Mouse (Mus musculus) right cerebral cortex, postnatal 25 days (tissue): ENCODE measurements around the gene Ddi2.
A peak's percentile ranks its signal among the peaks of the same experiment; 100 is the strongest.

Experiments
- DNase-seq: peaks from one replicate; pipeline ENCODE4 v3.0.0; 2022

The Ddi2 gene

GRCm38 (mm10) chr4:141738015-141738414 is 14.8 kb upstream of the Ddi2 start:
- no peak for DNase-seq

GRCm38 (mm10) chr4:141736856-141737255 is 13.6 kb upstream of the Ddi2 start:
- no peak for DNase-seq

GRCm38 (mm10) chr4:141735206-141735560 is 12.0 kb upstream of the Ddi2 start:
- DNase-seq: no peak

- peak; percentile 94 for DNase-seq
Observed at GRCm38 (mm10) chr4:141734446-141735205, 11.4 kb upstream of the Ddi2 start.

- no peak for DNase-seq
Observed at GRCm38 (mm10) chr4:141731766-141732165, 8.5 kb upstream of the Ddi2 start.

- peak; percentile 36 for DNase-seq
Observed at GRCm38 (mm10) chr4:141730401-141730800, 7.2 kb upstream of the Ddi2 start.

- DNase-seq: no peak
Observed at GRCm38 (mm10) chr4:141729266-141729665, 6.0 kb upstream of the Ddi2 start.

- no peak for DNase-seq
Observed at GRCm38 (mm10) chr4:141725738-141726137, 2.5 kb upstream of the Ddi2 start.

- no peak for DNase-seq
Observed at GRCm38 (mm10) chr4:141725277-141725676, 2.1 kb upstream of the Ddi2 start.

GRCm38 (mm10) chr4:141724594-141724993 is 1.4 kb upstream of the Ddi2 start:
- no peak for DNase-seq

- no peak for DNase-seq
Observed at GRCm38 (mm10) chr4:141723673-141724068, 452 bp upstream of the Ddi2 start.

- no peak for DNase-seq
Observed at GRCm38 (mm10) chr4:141721961-141722360, 1.3 kb downstream of the Ddi2 start.

- DNase-seq: no peak
Observed at GRCm38 (mm10) chr4:141720761-141721523, 2.3 kb downstream of the Ddi2 start.

GRCm38 (mm10) chr4:141719304-141719703 is 3.9 kb downstream of the Ddi2 start:
- DNase-seq: no peak

GRCm38 (mm10) chr4:141717633-141718032 is 5.6 kb downstream of the Ddi2 start:
- no peak for DNase-seq

- no peak for DNase-seq
Observed at GRCm38 (mm10) chr4:141715027-141715426, 8.2 kb downstream of the Ddi2 start.

GRCm38 (mm10) chr4:141713598-141714142 is 9.5 kb downstream of the Ddi2 start:
- no peak for DNase-seq

GRCm38 (mm10) chr4:141711250-141711649 is 12.0 kb downstream of the Ddi2 start:
- peak; percentile 22 for DNase-seq

- no peak for DNase-seq
Observed at GRCm38 (mm10) chr4:141708971-141709370, 14.2 kb downstream of the Ddi2 start.

GRCm38 (mm10) chr4:141708005-141708404 is 15.2 kb downstream of the Ddi2 start:
- no peak for DNase-seq

- peak; percentile 48 for DNase-seq
Observed at GRCm38 (mm10) chr4:141705331-141705730, 17.9 kb downstream of the Ddi2 start.

GRCm38 (mm10) chr4:141704625-141705024 is 18.6 kb downstream of the Ddi2 start:
- no peak for DNase-seq

GRCm38 (mm10) chr4:141694719-141695118 is 28.5 kb downstream of the Ddi2 start:
- no peak for DNase-seq

GRCm38 (mm10) chr4:141688505-141688904 is 34.7 kb downstream of the Ddi2 start:
- DNase-seq: no peak
